Mouse (Mus musculus) heart, adult 2 months (tissue): ENCODE measurements around the gene Ncor2. TPM values are rescaled to one million over a fixed set of nuclear protein-coding genes. Genes with fewer than 3 reads are reported as not detected.

Source experiments
- DNase-seq, 2 experiments: peaks; one replicate each; pipeline ENCODE4 v3.0.0; 2021
- H3K27ac ChIP-seq: fragments of 200-600 bp; 2 replicates; pipeline ENCODE4 v1.8.1; 2022
- H3K27me3 ChIP-seq: fragments of 200-500 bp; 2 replicates; pipeline ENCODE4 v1.6.1; 2012; ENCODE audit warnings: mild to moderate bottlenecking, low read length, inconsistent platforms, mixed read lengths; ENCODE audit not compliant: control insufficient read depth, insufficient read depth
- H3K36me3 ChIP-seq: fragments of 200-500 bp; 2 replicates; pipeline ENCODE4 v1.6.1; 2012; ENCODE audit warnings: low read length, inconsistent platforms; ENCODE audit not compliant: control insufficient read depth, insufficient read depth
- H3K4me1 ChIP-seq: fragments of 200-500 bp; 2 replicates; pipeline ENCODE4 v1.6.1; 2011; ENCODE audit warnings: low read length; ENCODE audit not compliant: control insufficient read depth, insufficient read depth
- H3K4me3 ChIP-seq: fragments of 200-600 bp; 2 replicates; pipeline ENCODE4 v1.8.1; 2022
- H3K79me2 ChIP-seq: fragments of 200-500 bp; replicated peaks from 2 replicates; pipeline ENCODE4 v1.6.1; 2012; ENCODE audit warnings: mild to moderate bottlenecking, inconsistent platforms, low read length, moderate library complexity, mixed read lengths; ENCODE audit not compliant: control insufficient read depth, insufficient read depth
- H3K9ac ChIP-seq: fragments of 200-500 bp; 2 replicates; pipeline ENCODE4 v1.6.1; 2012; ENCODE audit warnings: low read depth, mild to moderate bottlenecking, control low read depth, inconsistent platforms, low read length, mixed read lengths
- CTCF ChIP-seq: fragments of 200-600 bp; IDR thresholded peaks from 2 replicates; pipeline ENCODE4 v1.8.1; 2022; ENCODE audit warnings: antibody characterized with exemption, mild to moderate bottlenecking, moderate library complexity
- EP300 ChIP-seq: fragments of 200-500 bp; IDR thresholded peaks from 2 replicates; pipeline ENCODE4 v1.6.1; 2011; ENCODE audit warnings: low read depth, low read length, control low read depth; ENCODE audit not compliant: insufficient read depth
- POLR2A ChIP-seq: fragments of 200-500 bp; IDR thresholded peaks from 2 replicates; pipeline ENCODE4 v1.6.1; 2011; ENCODE audit warnings: mild to moderate bottlenecking, low read depth, low read length, control low read depth; ENCODE audit not compliant: insufficient read depth
- WGBS: fragments of 180-500 bp; shearing (Covaris S2); methylation state at CpG from one replicate; pipeline ENCODE4 v1.1.7; 2018; 5-methylcytosine and 5-hydroxymethylcytosine counted together
- intact Hi-C: fragments of 180-260 bp; cut with DNase I; formaldehyde crosslinking; loops from one replicate; pipeline ENCODE4 v1.15.1; 2025
- long read RNA-seq: library from polyadenylated mRNA; stranded (forward); transcript quantifications from one replicate; pipeline ENCODE4 v2.0.0, GENCODE M21; 2021
- polyA plus RNA-seq: library from polyadenylated mRNA; depleted of rRNA; stranded (reverse); fragments of >200 nt; gene quantifications from 2 replicates; pipeline ENCODE4 v1.2.3, GENCODE M21; 2012; rRNA removed
- total RNA-seq, 2 experiments: library from RNA; stranded (reverse); gene quantifications; 2 replicates each; pipeline ENCODE4 v1.2.3; 2021

The Ncor2 gene
- total RNA-seq, result 10 to 100 TPM; 73.5 to 77.5 TPM
- polyA plus RNA-seq, result 27.9 and 39.1 TPM in 2 replicates
- long read RNA-seq, partial matches to known transcripts, result 9 of 29 reads
- long read RNA-seq, other reads (novel, unspliced or antisense), result 19 of 29 reads

DNA sequence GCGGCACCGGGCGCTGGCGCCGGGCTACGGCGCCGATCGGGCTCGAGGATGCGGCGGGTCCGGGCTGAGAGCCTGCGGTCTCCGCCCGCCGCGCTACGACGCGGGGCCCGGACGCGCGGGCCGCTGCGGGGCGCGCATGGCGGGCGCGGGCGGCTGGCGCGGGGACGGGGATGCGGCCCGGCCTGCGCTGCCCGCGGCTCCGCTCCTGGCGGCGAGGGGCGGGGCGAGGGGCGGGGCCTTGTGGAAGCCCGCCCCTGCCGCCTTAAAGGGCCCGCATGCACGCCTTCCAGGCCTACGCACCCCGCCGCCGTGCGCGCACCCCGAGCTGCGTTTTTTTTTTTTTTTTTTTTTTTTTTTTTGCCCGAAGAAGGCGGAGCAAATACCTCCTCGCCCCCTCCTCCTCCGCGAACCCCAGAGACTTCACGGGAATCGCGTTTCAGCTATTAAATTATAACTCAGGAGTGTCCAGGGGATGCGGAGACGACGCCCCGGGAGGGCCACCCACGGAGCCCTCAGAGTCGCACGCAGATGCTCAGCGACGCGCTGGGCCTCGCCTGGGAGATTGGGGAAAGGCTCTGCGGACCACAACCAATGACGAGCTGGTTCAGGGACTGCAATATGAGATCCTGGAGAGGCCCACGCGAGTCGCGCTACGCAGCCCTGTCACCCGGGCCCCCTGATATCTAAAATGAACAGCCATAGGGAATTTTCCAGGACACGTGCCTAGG lies at the start of gene Ncor2:
TSS of gene Ncor2 (minus strand) at position 213 of the 728 bp plus-strand sequence.
- DNase-seq, result peak; percentile 88 to 92
- peak within 1 kb of the TSS; percentile 71 for H3K4me3 ChIP-seq
- H3K9ac ChIP-seq, result peak within 1 kb of the TSS; percentile 89
- peaks cover 16% of the 10 kb centered on the region for H3K4me1 ChIP-seq
- no peaks in the 10 kb centered on the region; the same call in 1 of the 2 replicates for H3K36me3 ChIP-seq
- no peaks in the 10 kb centered on the region for H3K27me3 ChIP-seq
- no peak for TF ChIP-seq POLR2A
- no peak for TF ChIP-seq CTCF
- TF ChIP-seq EP300, result no peak
- H3K27ac ChIP-seq, result peak within 1 kb of the TSS; percentile 90
- intact Hi-C loops, result loop anchor here (2.0 to 5.0 kb wide), 3 partner anchors 14 to 88 kb away; no protein-coding TSS in a partner anchor
- H3K79me2 ChIP-seq, result peaks cover 4% of the 10 kb centered on the region; the same call in 1 of the 2 replicates
- WGBS, result under 1% methylated on average over 76 of the region's 87 CpGs

DNA sequence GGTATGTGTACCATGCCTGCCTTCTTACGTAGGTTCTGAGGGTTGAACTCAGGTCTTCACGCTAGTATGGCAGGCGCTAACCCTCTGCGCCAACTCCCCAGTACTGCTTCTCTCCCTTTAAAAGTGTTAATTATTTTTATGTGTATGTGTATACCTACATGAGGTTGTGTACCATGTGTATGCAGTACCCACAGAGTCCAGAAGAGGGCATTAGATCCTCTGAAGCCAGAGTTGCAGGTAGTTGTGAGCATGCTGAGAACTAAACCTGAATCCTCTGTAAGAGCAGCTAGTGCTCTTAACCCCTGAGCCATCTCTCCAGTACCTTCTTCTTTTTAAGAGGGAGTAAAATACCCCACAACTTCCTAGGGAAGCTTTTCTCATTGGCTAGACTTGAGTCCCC lies 48.7 kb upstream of the Ncor2 start:
- 98% methylated on average over 4 of the region's 4 CpGs for WGBS
- no peak overlapping the region for H3K4me3 ChIP-seq

DNA sequence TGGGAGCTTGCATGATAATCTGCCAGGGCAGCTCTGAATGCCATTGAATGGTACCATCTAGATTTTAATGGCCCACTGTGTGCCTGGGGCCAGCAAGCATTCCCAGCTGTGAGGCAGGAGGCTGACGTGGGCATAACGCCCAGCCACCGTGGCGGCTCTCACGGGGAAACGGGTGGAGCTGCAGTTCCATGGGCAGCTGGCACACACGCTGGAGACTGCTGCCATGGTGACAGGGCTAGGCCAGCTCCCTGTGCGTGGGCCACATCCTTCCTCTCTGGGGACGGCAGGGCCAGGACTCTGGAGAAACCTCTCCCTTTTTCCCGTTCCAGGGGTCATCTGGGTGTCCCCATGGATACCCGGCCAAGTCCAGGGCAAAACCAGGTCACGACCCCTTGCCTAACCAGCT lies 47.2 kb upstream of the Ncor2 start:
- intact Hi-C loops, result no loop called here
- Histone ChIP-seq H3K4me1 (peaks cover 8% of the 10 kb centered on the region), H3K27ac (no peak overlapping the region), H3K4me3 (no peak overlapping the region), H3K27me3 (no peaks in the 10 kb centered on the region), H3K9ac (no peak overlapping the region), H3K36me3 (no peaks in the 10 kb centered on the region), H3K79me2 (no peaks in the 10 kb centered on the region)
- 31% methylated on average over 12 of the region's 12 CpGs for WGBS
- peak in 1 of 2 experiments; percentile 64 for DNase-seq
- TF ChIP-seq EP300, result no peak
- TF ChIP-seq CTCF, result no peak
- TF ChIP-seq POLR2A, result no peak

More for the DNA sequence above, 48.7 kb upstream of the Ncor2 start:
- no peaks in the 10 kb centered on the region for H3K27me3 ChIP-seq
- peaks cover 5% of the 10 kb centered on the region; the same call in 1 of the 2 replicates for H3K4me1 ChIP-seq
- no peaks in the 10 kb centered on the region for H3K36me3 ChIP-seq
- no peak overlapping the region for H3K9ac ChIP-seq
- H3K79me2 ChIP-seq, result no peaks in the 10 kb centered on the region
- no peak for TF ChIP-seq EP300
- TF ChIP-seq CTCF, result peak; percentile 27
- DNase-seq, result no peak
- intact Hi-C loops, result no loop called here
- H3K27ac ChIP-seq, result no peak overlapping the region

DNA sequence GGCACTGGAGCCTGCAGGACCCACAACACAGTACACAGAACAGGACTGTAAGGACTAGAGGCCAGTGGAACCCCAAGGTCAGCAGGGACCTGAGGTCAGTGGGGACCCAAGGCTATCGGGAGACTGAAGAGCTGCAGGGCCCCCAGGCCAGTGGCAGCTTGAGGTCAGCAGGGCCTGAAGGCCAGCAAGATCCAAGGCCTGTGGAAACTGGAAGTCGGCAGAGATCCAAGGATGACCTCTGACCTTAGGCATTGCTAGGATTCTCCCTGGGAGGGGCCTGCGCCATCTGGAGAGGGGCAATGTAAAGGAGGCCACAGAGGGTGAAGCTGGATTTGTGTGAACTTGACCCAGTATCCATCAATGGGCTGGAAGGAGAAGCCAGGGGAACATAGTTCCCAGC lies 45.9 kb upstream of the Ncor2 start:
- 60% methylated on average over 3 of the region's 3 CpGs for WGBS
- Histone ChIP-seq H3K27me3 (no peaks in the 10 kb centered on the region), H3K27ac (no peak overlapping the region), H3K9ac (no peak overlapping the region), H3K36me3 (no peaks in the 10 kb centered on the region), H3K4me3 (no peak overlapping the region), H3K79me2 (no peaks in the 10 kb centered on the region), H3K4me1 (peaks cover 8% of the 10 kb centered on the region)
- intact Hi-C loops, result no loop called here
- TF ChIP-seq EP300 (no peak), CTCF (no peak), POLR2A (no peak)
- no peak for DNase-seq

DNA sequence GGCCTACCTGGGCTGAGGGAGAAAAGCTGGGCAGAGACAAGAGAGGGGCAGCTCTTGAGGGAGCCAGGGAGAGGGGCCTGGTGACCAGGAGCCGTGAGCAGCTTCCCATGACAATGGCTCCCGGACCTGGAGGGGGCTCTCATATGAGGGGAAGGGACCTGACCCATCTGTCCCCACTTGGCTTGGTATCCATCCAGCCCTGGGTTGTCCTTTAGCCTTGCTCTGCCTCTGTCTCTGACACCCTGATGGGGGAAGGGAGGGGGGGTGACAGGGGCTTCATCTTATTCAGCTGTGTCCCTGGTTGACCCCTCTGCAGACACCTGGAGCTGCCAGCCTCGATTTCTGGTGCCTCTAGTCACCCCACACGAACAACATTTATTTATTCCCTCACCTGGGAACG lies 44.9 kb upstream of the Ncor2 start:
- H3K79me2 ChIP-seq, result no peaks in the 10 kb centered on the region
- peaks cover 8% of the 10 kb centered on the region for H3K4me1 ChIP-seq
- no peaks in the 10 kb centered on the region for H3K36me3 ChIP-seq
- H3K9ac ChIP-seq, result no peak overlapping the region
- no peaks in the 10 kb centered on the region for H3K27me3 ChIP-seq
- no peak for DNase-seq
- WGBS, result 77% methylated on average over 5 of the region's 5 CpGs
- TF ChIP-seq CTCF, result no peak
- no peak for TF ChIP-seq POLR2A
- TF ChIP-seq EP300, result no peak
- intact Hi-C loops, result no loop called here
- H3K4me3 ChIP-seq, result no peak overlapping the region
- H3K27ac ChIP-seq, result no peak overlapping the region

DNA sequence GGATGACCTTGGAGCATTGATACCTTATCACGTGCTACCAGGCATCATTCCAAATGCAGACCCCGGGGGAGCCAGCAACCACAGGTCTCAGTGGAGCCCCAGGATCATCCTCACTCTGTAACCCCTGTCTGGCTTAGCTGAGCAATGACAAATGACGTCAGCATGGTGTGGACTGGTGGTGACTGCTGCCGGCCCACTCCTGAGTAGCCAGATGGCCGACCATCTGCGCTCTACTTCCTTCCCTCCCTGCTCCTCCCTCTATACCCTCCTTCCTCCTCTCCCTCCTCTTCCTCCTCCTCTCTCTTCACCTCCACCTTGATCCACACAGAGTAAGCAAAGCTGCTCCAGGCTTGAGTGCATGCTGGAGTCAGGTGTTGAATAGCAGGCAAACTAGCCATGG lies 43.7 kb upstream of the Ncor2 start:
- H3K79me2 ChIP-seq, result no peaks in the 10 kb centered on the region
- H3K27me3 ChIP-seq, result no peaks in the 10 kb centered on the region
- intact Hi-C loops, result no loop called here
- no peak overlapping the region for H3K27ac ChIP-seq
- TF ChIP-seq CTCF (no peak), POLR2A (no peak), EP300 (no peak)
- H3K4me3 ChIP-seq, result no peak overlapping the region
- WGBS, result 21% methylated on average over 6 of the region's 6 CpGs
- peaks cover 8% of the 10 kb centered on the region for H3K4me1 ChIP-seq
- no peak for DNase-seq
- H3K36me3 ChIP-seq, result no peaks in the 10 kb centered on the region
- no peak overlapping the region for H3K9ac ChIP-seq
